Mouse (Mus musculus) stomach, postnatal 0 days (tissue): ENCODE results near the gene 0610030E20Rik. TPM values are rescaled to one million over a fixed set of nuclear protein-coding genes. Genes with fewer than 3 reads are reported as not detected.

Experiments
- ATAC-seq: fragments of 200-750 bp; cut with Nextera tagmentation; 2 replicates; pipeline ENCODE4 v1.8.0; 2017; ENCODE audit not compliant: low FRiP score, low TSS enrichment
- DNase-seq: peaks from one replicate; pipeline ENCODE4 v3.0.0-alpha.2; 2016; ENCODE audit warnings: low spot score
- H3K27ac ChIP-seq: fragments of 300-500 bp; sonication (generic); replicated peaks from 2 replicates; pipeline ENCODE4 v1.5.1; 2014; ENCODE audit warnings: mild to moderate bottlenecking, control low read depth
- H3K27me3 ChIP-seq: fragments of 300-500 bp; sonication (generic); 2 replicates; pipeline ENCODE4 v1.6.1; 2014; ENCODE audit warnings: low read length; ENCODE audit not compliant: control insufficient read depth, insufficient read depth
- H3K36me3 ChIP-seq: fragments of 300-500 bp; sonication (generic); 2 replicates; pipeline ENCODE4 v1.6.1; 2014; ENCODE audit warnings: low read length, mixed read lengths; ENCODE audit not compliant: control insufficient read depth, insufficient read depth
- H3K4me1 ChIP-seq: fragments of 300-500 bp; sonication (generic); replicated peaks from 2 replicates; pipeline ENCODE4 v1.6.1; 2014; ENCODE audit warnings: antibody characterized with exemption; ENCODE audit not compliant: control insufficient read depth, insufficient read depth
- H3K4me2 ChIP-seq: fragments of 300-500 bp; sonication (generic); replicated peaks from 2 replicates; pipeline ENCODE4 v1.6.1; 2014; ENCODE audit warnings: low read depth, mild to moderate bottlenecking, control low read depth, moderate library complexity
- H3K4me3 ChIP-seq: fragments of 300-500 bp; sonication (generic); 2 replicates; pipeline ENCODE4 v1.5.1; 2014; ENCODE audit warnings: low read depth, low read length, control low read depth
- H3K9ac ChIP-seq: fragments of 300-500 bp; sonication (generic); 2 replicates; pipeline ENCODE4 v1.6.1; 2014; ENCODE audit warnings: mild to moderate bottlenecking, low read length, control low read depth, mixed read lengths
- H3K9me3 ChIP-seq: fragments of 300-500 bp; sonication (generic); 2 replicates; pipeline ENCODE4 v1.6.1; 2016; ENCODE audit warnings: low read length; ENCODE audit not compliant: control insufficient read depth
- CTCF ChIP-seq: IDR thresholded peaks from 2 replicates; pipeline ENCODE4 v1.5.1; 2016; ENCODE audit warnings: antibody characterized with exemption, low read depth, mild to moderate bottlenecking, moderate library complexity
- EP300 ChIP-seq: optimal IDR thresholded peaks from 2 replicates; pipeline ENCODE3; 2016; ENCODE audit warnings: antibody characterized with exemption
- WGBS: fragments of 180-500 bp; shearing (Covaris S2); extraction: QIAGEN DNeasy Blood & Tissue Kit; methylation state at CpG from one replicate; pipeline ENCODE4 v1.1.7; 2014; 5-methylcytosine and 5-hydroxymethylcytosine counted together
- polyA plus RNA-seq: library from polyadenylated mRNA; unstranded; fragments of >200 nt; fragmentation: Nextera tagmentation; extraction: Ambion mirVana; gene quantifications from 2 replicates; pipeline ENCODE4 v1.2.1, GENCODE M21; 2015

The 0610030E20Rik gene
- polyA plus RNA-seq, 1 experiment from 2014 or later = 19.6 TPM

GRCm38 (mm10) chr6:72323786-72324508, 23.2 kb upstream of the 0610030E20Rik start:
- ATAC-seq (no peak), DNase-seq (no peak)
- WGBS = 89% methylated on average over 6 of the region's 6 CpGs
- Histone ChIP-seq H3K9ac (no peak overlapping the region), H3K4me3 (no peak overlapping the region), H3K4me1 (no peaks in the 10 kb centered on the region), H3K27me3 (no peaks in the 10 kb centered on the region), H3K9me3 (no peaks in the 10 kb centered on the region), H3K36me3 (peaks cover 29% of the 10 kb centered on the region), H3K27ac (no peak overlapping the region), H3K4me2 (no peak overlapping the region)
- TF ChIP-seq CTCF (no peak), EP300 (no peak)

GRCm38 (mm10) chr6:72326274-72326673, 20.8 kb upstream of the 0610030E20Rik start:
- Histone ChIP-seq H3K27me3 (no peaks in the 10 kb centered on the region), H3K9me3 (no peaks in the 10 kb centered on the region), H3K27ac (0 out of 2 replicates have a peak overlapping the region, but pooled peaks have one; percentile 8), H3K9ac (no peak overlapping the region), H3K4me1 (no peaks in the 10 kb centered on the region), H3K36me3 (peaks cover 22% of the 10 kb centered on the region), H3K4me2 (no peak overlapping the region), H3K4me3 (no peak overlapping the region)
- WGBS = 55% methylated on average over 6 of the region's 6 CpGs
- DNase-seq (peak; percentile 79), ATAC-seq (peak; percentile 97)
- no peak for TF ChIP-seq EP300
- peak; percentile 74 for TF ChIP-seq CTCF

- no peak overlapping the region for H3K27ac ChIP-seq
- ATAC-seq (no peak), DNase-seq (no peak)
- H3K9ac ChIP-seq = no peak overlapping the region
- no peaks in the 10 kb centered on the region for H3K9me3 ChIP-seq
- no peak overlapping the region for H3K4me2 ChIP-seq
- no peaks in the 10 kb centered on the region for H3K4me1 ChIP-seq
- no peaks in the 10 kb centered on the region for H3K27me3 ChIP-seq
- no peak overlapping the region for H3K4me3 ChIP-seq
- WGBS = 81% methylated on average over 5 of the region's 5 CpGs
- peaks cover 17% of the 10 kb centered on the region for H3K36me3 ChIP-seq
- TF ChIP-seq EP300 = no peak
- no peak for TF ChIP-seq CTCF
Measured at GRCm38 (mm10) chr6:72329019-72329418, 18.1 kb upstream of the 0610030E20Rik start.

GRCm38 (mm10) chr6:72330133-72330532, 17.0 kb upstream of the 0610030E20Rik start:
- H3K36me3 ChIP-seq = peaks cover 14% of the 10 kb centered on the region
- H3K4me3 ChIP-seq = no peak overlapping the region
- H3K9me3 ChIP-seq = no peaks in the 10 kb centered on the region
- H3K4me2 ChIP-seq = no peak overlapping the region
- no peaks in the 10 kb centered on the region for H3K27me3 ChIP-seq
- WGBS = 88% methylated on average over 4 of the region's 4 CpGs
- H3K27ac ChIP-seq = no peak overlapping the region
- H3K4me1 ChIP-seq = no peaks in the 10 kb centered on the region
- ATAC-seq (no peak), DNase-seq (no peak)
- H3K9ac ChIP-seq = no peak overlapping the region
- no peak for TF ChIP-seq EP300
- no peak for TF ChIP-seq CTCF

GRCm38 (mm10) chr6:72333111-72333510, 14.0 kb upstream of the 0610030E20Rik start:
- DNase-seq (no peak), ATAC-seq (no peak)
- Histone ChIP-seq H3K36me3 (peaks cover 17% of the 10 kb centered on the region), H3K9me3 (no peaks in the 10 kb centered on the region), H3K9ac (no peak overlapping the region), H3K27me3 (no peaks in the 10 kb centered on the region), H3K4me1 (no peaks in the 10 kb centered on the region), H3K4me2 (no peak overlapping the region), H3K4me3 (no peak overlapping the region), H3K27ac (no peak overlapping the region)
- TF ChIP-seq CTCF (no peak), EP300 (no peak)
- WGBS = 72% methylated on average over 5 of the region's 5 CpGs

GRCm38 (mm10) chr6:72340481-72340880, 6.6 kb upstream of the 0610030E20Rik start:
- H3K4me1 ChIP-seq = no peaks in the 10 kb centered on the region
- ATAC-seq = no peak
- no peaks in the 10 kb centered on the region for H3K9me3 ChIP-seq
- 58% methylated on average over 2 of the region's 2 CpGs for WGBS
- no peak overlapping the region for H3K27ac ChIP-seq
- peaks cover 10% of the 10 kb centered on the region; the same call in 1 of the 2 replicates for H3K36me3 ChIP-seq
- H3K4me2 ChIP-seq = no peak overlapping the region
- H3K9ac ChIP-seq = no peak overlapping the region
- TF ChIP-seq EP300 (no peak), CTCF (no peak)
- DNase-seq = no peak
- H3K27me3 ChIP-seq = no peaks in the 10 kb centered on the region
- no peak overlapping the region for H3K4me3 ChIP-seq
